ENCODE assay signal across 14 mouse cellular contexts in genomic region chr10:76002101-76002521, GRCm38 (mm10). TPM values are rescaled to one million over a fixed set of nuclear protein-coding genes. Genes with fewer than 3 reads are reported as not detected.
DNase-seq lines count a peak whose midpoint lies in the region; ATAC-seq and TF ChIP-seq lines count a peak whose summit lies in the region.
"Had no signal": no experiment of that assay in that cellular context is flagged by ENCODE, and none has a peak within 500 bp of the region (broad histone marks: within the 10 kb centered on the region; RNA-seq: fewer than 3 reads in every experiment).

No protein-coding gene starts in this region.

- no peaks in the 10 kb centered on the region for H3K4me1 ChIP-seq in hindbrain, postnatal 0 days (ENCODE audit: insufficient read depth, low read length)
- peaks cover 13% of the 10 kb centered on the region; the same call in 1 of the 2 replicates for H3K4me1 ChIP-seq in hindbrain, embryonic 13.5 days (replicated peaks)
- H3K4me1 ChIP-seq in thymus, adult 2 months (replicated peaks; ENCODE audit: control insufficient read depth, insufficient read depth, low read length): no peaks in the 10 kb centered on the region

- DNase-seq in hindbrain, postnatal 0 days (ENCODE audit: low spot score): peak; percentile 32
- DNase-seq in adrenal gland, postnatal 10 days: peak; percentile 26
- peak; percentile 90 for DNase-seq in cerebellum, postnatal 14 days
- peak; percentile 8 for DNase-seq in retina, embryonic 14.5 days (ENCODE audit: low spot score)
- DNase-seq in layer of hippocampus, adult 2 months (ENCODE audit: low spot score in 2 of 2): no peak
- DNase-seq in thymus, adult 2 months: no peak
- no peak for DNase-seq in right cerebral cortex, postnatal 36 days (ENCODE audit: low spot score in 2 of 2)

- no peaks in the 10 kb centered on the region for H3K9me3 ChIP-seq in hindbrain, postnatal 0 days (ENCODE audit: low read length)
- no peaks in the 10 kb centered on the region for H3K9me3 ChIP-seq in hindbrain, embryonic 13.5 days
- H3K9me3 ChIP-seq: hindbrain, embryonic 15.5 days; neural tube, embryonic 15.5 days had no signal

- no peak for TF ChIP-seq POLR2A in thymus, adult 2 months (IDR thresholded peaks at IDR 0.05; ENCODE audit: control insufficient read depth, extremely low read depth, insufficient read depth, low read length, poor library complexity)

- no peak overlapping the region for H3K4me3 ChIP-seq in hindbrain, postnatal 0 days (ENCODE audit: low read length)
- H3K4me3 ChIP-seq in hindbrain, embryonic 13.5 days: no peak overlapping the region
- H3K4me3 ChIP-seq in layer of hippocampus, adult 2 months: no peak overlapping the region
- no peak overlapping the region for H3K4me3 ChIP-seq in thymus, adult 2 months (ENCODE audit: control insufficient read depth, insufficient read depth, low read length)
- H3K4me3 ChIP-seq: hindbrain, embryonic 15.5 days; megakaryocyte, embryonic 14.5 days; neural tube, embryonic 15.5 days had no signal

- no peak overlapping the region for H3K4me2 ChIP-seq in hindbrain, postnatal 0 days (ENCODE audit: low read depth, low read length)
- H3K4me2 ChIP-seq in hindbrain, embryonic 13.5 days: no peak overlapping the region
- H3K4me2 ChIP-seq: hindbrain, embryonic 15.5 days; neural tube, embryonic 15.5 days had no signal

- no peaks in the 10 kb centered on the region for H3K36me3 ChIP-seq in hindbrain, postnatal 0 days (ENCODE audit: insufficient read depth, low read length)
- no peaks in the 10 kb centered on the region for H3K36me3 ChIP-seq in hindbrain, embryonic 13.5 days
- H3K36me3 ChIP-seq in thymus, adult 2 months (ENCODE audit: control insufficient read depth, insufficient read depth, low read length): no peaks in the 10 kb centered on the region
- H3K36me3 ChIP-seq: hindbrain, embryonic 15.5 days; neural tube, embryonic 15.5 days had no signal

- ATAC-seq in hindbrain, postnatal 0 days: peak; percentile 68
- ATAC-seq in hindbrain, embryonic 13.5 days (ENCODE audit: low FRiP score): no peak

- WGBS in hindbrain, postnatal 0 days: 14% methylated on average over 3 of the region's 3 CpGs
- WGBS in hindbrain, embryonic 13.5 days: 29% methylated on average over 3 of the region's 3 CpGs
- 53% methylated on average over 3 of the region's 3 CpGs for WGBS in thymus, adult 2 months

- no peak for TF ChIP-seq CTCF in hindbrain, postnatal 0 days (IDR thresholded peaks at IDR 0.05; ENCODE audit: low read depth)
- no peak for TF ChIP-seq CTCF in layer of hippocampus, adult 2 months (conservative IDR thresholded peaks at IDR 0.05)
- TF ChIP-seq CTCF in thymus, adult 2 months (IDR thresholded peaks at IDR 0.05; ENCODE audit: borderline replicate concordance, control insufficient read depth, extremely low read depth, insufficient read depth, low read length, poor library complexity): no peak

- no peak overlapping the region for H3K27ac ChIP-seq in hindbrain, postnatal 0 days
- no peak overlapping the region for H3K27ac ChIP-seq in hindbrain, embryonic 13.5 days
- no peak overlapping the region for H3K27ac ChIP-seq in layer of hippocampus, adult 2 months
- H3K27ac ChIP-seq in thymus, adult 2 months (ENCODE audit: control insufficient read depth, insufficient read depth, low read length): no peak overlapping the region
- H3K27ac ChIP-seq: hindbrain, embryonic 15.5 days; neural tube, embryonic 15.5 days had no signal

- no peaks in the 10 kb centered on the region for H3K27me3 ChIP-seq in hindbrain, postnatal 0 days (ENCODE audit: insufficient read depth, low read length)
- no peaks in the 10 kb centered on the region for H3K27me3 ChIP-seq in hindbrain, embryonic 13.5 days
- no peaks in the 10 kb centered on the region for H3K27me3 ChIP-seq in thymus, adult 2 months (ENCODE audit: control insufficient read depth, insufficient read depth, low read length)
- H3K27me3 ChIP-seq: hindbrain, embryonic 15.5 days; neural tube, embryonic 15.5 days had no signal

- H3K9ac ChIP-seq in hindbrain, postnatal 0 days (replicated peaks; ENCODE audit: low read length): no peak overlapping the region
- no peak overlapping the region for H3K9ac ChIP-seq in hindbrain, embryonic 13.5 days
- H3K9ac ChIP-seq: hindbrain, embryonic 15.5 days; neural tube, embryonic 15.5 days had no signal

RNA-seq across cellular contexts. Expression of gene Zfp280b, which starts 30.3 kb away (rescaled TPM):
- total RNA-seq in hindbrain, postnatal 0 days (2014; rRNA removed): 6.8 and 7.9 TPM in 2 replicates
- 10.0 and 10.5 TPM in 2 replicates for polyA plus RNA-seq in hindbrain, postnatal 0 days (2015; fragmentation: Nextera tagmentation; extraction: Ambion mirVana)
- polyA plus RNA-seq in hindbrain, embryonic 13.5 days (2015; fragmentation: Nextera tagmentation; extraction: Ambion mirVana): 12.0 and 12.5 TPM in 2 replicates
- 10 to 100 TPM in 1 of 2 experiments, 1 to 10 TPM in 1; 9.0 to 11.0 TPM for total RNA-seq in adrenal gland, postnatal 10 days (2021)
- total RNA-seq in layer of hippocampus, adult 2 months (2021): 10 to 100 TPM; 15.5 to 16.1 TPM
- 14.5 and 18.0 TPM in 2 replicates for polyA plus RNA-seq in thymus, adult 2 months (2012; rRNA removed)

RNA-seq across cellular contexts. Expression of gene Gm5134, which starts 47.8 kb away (rescaled TPM):
- total RNA-seq in hindbrain, postnatal 0 days (2014; rRNA removed): not detected in 2 replicates
- not detected in 2 replicates for polyA plus RNA-seq in hindbrain, postnatal 0 days (2015; fragmentation: Nextera tagmentation; extraction: Ambion mirVana)
- polyA plus RNA-seq in hindbrain, embryonic 13.5 days (2015; fragmentation: Nextera tagmentation; extraction: Ambion mirVana): not detected in 2 replicates
- not detected for total RNA-seq in adrenal gland, postnatal 10 days (2021)
- not detected for total RNA-seq in layer of hippocampus, adult 2 months (2021)
- 4.0 and 4.3 TPM in 2 replicates for polyA plus RNA-seq in thymus, adult 2 months (2012; rRNA removed)
- total RNA-seq: liver, adult 2 months had no signal
- polyA plus RNA-seq: heart, embryonic 11.5 days; hindbrain, embryonic 15.5 days; liver, adult 2 months; neural tube, embryonic 15.5 days; stomach, embryonic 14.5 days had no signal

RNA-seq across cellular contexts. Expression of gene Vpreb3, which starts 59.3 kb away (rescaled TPM):
- not detected in 2 replicates for total RNA-seq in hindbrain, postnatal 0 days (2014; rRNA removed)
- polyA plus RNA-seq in hindbrain, postnatal 0 days (2015; fragmentation: Nextera tagmentation; extraction: Ambion mirVana): 0.52 and 0.75 TPM in 2 replicates
- polyA plus RNA-seq in hindbrain, embryonic 13.5 days (2015; fragmentation: Nextera tagmentation; extraction: Ambion mirVana): 0.57 and 1.2 TPM in 2 replicates
- 1 to 10 TPM; 1.1 to 1.2 TPM for total RNA-seq in adrenal gland, postnatal 10 days (2021)
- not detected for total RNA-seq in layer of hippocampus, adult 2 months (2021)
- polyA plus RNA-seq in thymus, adult 2 months (2012; rRNA removed): 3.1 and 4.8 TPM in 2 replicates

Comparison
In these comparisons a context has a peak if more than half of its experiments do, and no peak if none do; other contexts are left out.
1. DNase-seq: peak in hindbrain, postnatal 0 days (single experiment), adrenal gland, postnatal 10 days (single experiment), cerebellum, postnatal 14 days (2 of 2) and retina, embryonic 14.5 days (single experiment); none in layer of hippocampus, adult 2 months (0 of 2), thymus, adult 2 months (single experiment) and right cerebral cortex, postnatal 36 days (0 of 2).